Mouse (Mus musculus): ENCODE results near the gene Olfr902.
"Not testable (repeated sequence)": the region's sequence is repeated elsewhere in the genome, so short reads cannot be mapped to it uniquely, and the experiment has no call there.

The Olfr902 gene

GRCm38 (mm10) chr9:38447352-38447751 lies at the start of gene Olfr902:
Gene Olfr902, plus strand, starts transcription at chr9:38447652.
- no peak for DNase-seq (ENCODE audit: low read depth, low spot score)

DNA sequence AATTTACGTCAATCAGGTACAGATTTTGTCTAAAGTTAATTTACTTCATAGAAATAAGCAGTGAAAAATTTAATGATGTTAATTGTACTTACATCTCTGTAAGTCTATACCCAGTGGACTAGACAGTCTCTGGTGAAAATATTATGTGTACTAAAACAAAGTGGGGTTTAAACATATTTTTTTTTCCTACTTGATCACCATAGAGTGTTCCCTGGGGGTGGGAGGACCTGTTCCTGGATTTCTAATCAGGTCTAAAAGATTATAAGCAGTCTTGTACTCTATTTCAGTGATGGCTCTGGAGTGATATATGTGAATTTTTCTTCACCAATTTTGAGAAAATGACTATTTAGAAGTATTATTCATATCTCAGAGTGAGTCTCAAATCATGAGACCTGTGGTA lies 46.1 kb upstream of the Olfr902 start, which contains the start of gene Olfr147:
Olfr147 (plus strand) TSS at position 301 of the 400 bp plus-strand sequence.
- DNase-seq (ENCODE audit: low read depth, low spot score), result no peak

DNA sequence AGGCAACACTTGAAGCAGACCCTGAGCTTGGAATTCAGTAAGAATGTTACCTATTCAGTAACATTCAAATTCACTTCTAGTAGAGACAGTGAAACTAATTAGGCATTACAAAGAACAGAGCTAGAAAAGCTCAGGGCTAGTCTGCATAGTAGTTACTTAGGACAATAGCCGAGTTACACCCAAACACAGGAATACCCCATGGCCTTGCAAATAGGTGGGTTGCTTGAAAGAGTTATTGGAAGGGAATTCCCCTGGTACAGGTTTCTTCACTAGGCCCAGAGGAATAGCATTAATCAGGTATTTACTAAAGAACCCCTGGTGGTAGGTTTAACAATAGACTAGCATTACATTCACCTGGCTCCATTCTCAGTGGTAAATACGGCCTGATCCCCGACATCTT lies 40.0 kb upstream of the Olfr902 start:
- not testable (repeated sequence) for DNase-seq (ENCODE audit: low read depth, low spot score)

- not testable (repeated sequence) for DNase-seq (ENCODE audit: low read depth, low spot score)
Measured at GRCm38 (mm10) chr9:38413502-38413901, 34.0 kb upstream of the Olfr902 start.

- no peak for DNase-seq (ENCODE audit: low read depth, low spot score)
Measured at GRCm38 (mm10) chr9:38423801-38424200, 23.7 kb upstream of the Olfr902 start.

GRCm38 (mm10) chr9:38427026-38427425 lies 20.4 kb upstream of the Olfr902 start:
- DNase-seq (ENCODE audit: low read depth, low spot score), result no peak

DNA sequence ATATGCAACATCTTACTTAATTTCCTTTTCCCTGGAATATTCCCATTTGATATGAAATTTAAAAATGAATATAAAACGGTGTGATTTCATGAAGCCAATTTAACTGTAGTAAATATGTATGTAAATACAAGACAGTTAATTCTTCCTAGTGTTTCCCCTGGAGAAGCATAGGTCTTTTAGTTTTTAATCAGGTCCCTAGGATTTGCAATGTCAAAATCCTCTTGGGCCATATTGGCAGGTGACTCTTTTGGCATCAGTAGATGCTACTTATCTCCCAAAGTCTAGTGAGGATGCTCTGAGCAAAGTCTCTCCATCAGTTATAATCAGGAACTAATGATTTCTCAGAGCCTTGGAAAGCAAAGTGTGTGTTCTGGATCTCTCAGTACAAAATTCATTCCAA lies 18.3 kb upstream of the Olfr902 start, which contains the start of gene Olfr901:
Olfr901 (plus strand) TSS at position 301 of the 400 bp plus-strand sequence.
- DNase-seq (ENCODE audit: low read depth, low spot score), result no peak

GRCm38 (mm10) chr9:38462844-38463243 lies 15.4 kb downstream of the Olfr902 start, which contains the start of gene Olfr904:
Gene Olfr904, plus strand, starts transcription at chr9:38463144.
- no peak for DNase-seq (ENCODE audit: low read depth, low spot score)

DNA sequence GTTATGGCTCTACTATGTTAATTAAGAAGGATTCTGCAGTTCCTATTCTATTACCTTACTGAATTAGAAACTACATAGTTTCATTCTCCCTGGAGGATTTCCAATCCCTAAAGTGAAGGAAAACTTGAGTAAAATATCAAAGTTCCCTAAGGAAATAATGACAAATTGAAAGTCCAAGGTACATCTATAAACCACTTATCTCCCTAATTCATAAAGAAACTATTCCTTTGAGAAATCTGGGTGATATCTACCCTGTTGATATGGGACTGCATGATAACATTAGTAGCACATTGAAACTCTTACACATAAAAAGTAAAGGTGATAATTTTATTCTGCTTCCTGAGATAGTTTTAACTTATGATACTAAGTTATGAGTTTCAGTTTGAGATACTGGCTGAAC lies 23.4 kb downstream of the Olfr902 start, which contains the start of gene Olfr905:
Olfr905 (plus strand) TSS at position 301 of the 400 bp plus-strand sequence.
- DNase-seq (ENCODE audit: low read depth, low spot score), result no peak

GRCm38 (mm10) chr9:38486785-38487184 lies 39.3 kb downstream of the Olfr902 start, which contains the start of gene Olfr906:
Gene Olfr906, plus strand, starts transcription at chr9:38487085.
- DNase-seq (ENCODE audit: low read depth, low spot score), result no peak

GRCm38 (mm10) chr9:38495501-38495900 lies 48.0 kb downstream of the Olfr902 start, which contains the start of gene Olfr907:
Gene Olfr907, plus strand, starts transcription at chr9:38495801.
- no peak for DNase-seq (ENCODE audit: low read depth, low spot score)

Measured in WW6 (cell line).